Comparison of ENCODE assay signal across 21 mouse cellular contexts in the genomic region with DNA sequence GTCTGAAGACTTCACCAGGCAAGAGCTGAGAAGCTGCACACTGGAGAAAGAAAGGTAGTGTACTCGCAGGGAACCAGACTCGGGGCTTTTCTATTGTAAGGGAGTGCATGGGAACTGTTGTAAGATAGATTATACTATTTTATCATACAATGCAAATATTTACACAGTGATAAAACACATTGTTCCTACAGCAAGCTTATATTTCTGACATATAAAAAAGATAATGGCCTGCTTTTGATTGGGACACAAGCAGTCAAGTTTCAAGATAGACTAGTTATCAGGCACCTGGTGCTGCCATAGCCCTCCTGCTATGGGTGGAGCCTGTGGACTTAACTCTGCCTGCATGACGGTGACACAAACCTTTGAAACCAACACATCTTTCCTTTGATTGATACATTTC. TPM values are rescaled to one million over a fixed set of nuclear protein-coding genes. Genes with fewer than 3 reads are reported as not detected.
"Had no signal": no experiment of that assay in that cellular context is flagged by ENCODE, and none has a peak within 500 bp of the region (broad histone marks: within the 10 kb centered on the region; RNA-seq: fewer than 3 reads in every experiment).

No protein-coding gene starts in this region.

- H3K4me1 ChIP-seq: limb, embryonic 12.5 days; limb, embryonic 15.5 days; lung, embryonic 15.5 days; midbrain, embryonic 12.5 days; midbrain, embryonic 15.5 days; neural tube, embryonic 12.5 days; neural tube, embryonic 15.5 days had no signal

- H3K27me3 ChIP-seq: limb, embryonic 12.5 days; limb, embryonic 15.5 days; liver, embryonic 12.5 days; lung, embryonic 15.5 days; midbrain, embryonic 12.5 days; midbrain, embryonic 15.5 days; neural tube, embryonic 12.5 days; neural tube, embryonic 15.5 days had no signal

- DNase-seq: kidney, adult 8-10 months; kidney, postnatal 14 days; kidney, postnatal 4 days; left cerebral cortex, postnatal 4 days; lung, adult 18-20 months; lung, postnatal 10 days; lung, postnatal 36 days; right cerebral cortex, adult 18-20 months; right cerebral cortex, postnatal 14 days; right cerebral cortex, postnatal 4 days; thymus, adult 2 months; thymus, postnatal 14 days; thymus, postnatal 4 days had no signal

- H3K4me2 ChIP-seq: limb, embryonic 12.5 days; limb, embryonic 15.5 days; liver, embryonic 12.5 days; lung, embryonic 15.5 days; midbrain, embryonic 12.5 days; midbrain, embryonic 15.5 days; neural tube, embryonic 12.5 days; neural tube, embryonic 15.5 days had no signal

- H3K9ac ChIP-seq: limb, embryonic 12.5 days; limb, embryonic 15.5 days; liver, embryonic 12.5 days; lung, embryonic 15.5 days; midbrain, embryonic 12.5 days; midbrain, embryonic 15.5 days; neural tube, embryonic 12.5 days; neural tube, embryonic 15.5 days had no signal

- H3K36me3 ChIP-seq: limb, embryonic 12.5 days; limb, embryonic 15.5 days; liver, embryonic 12.5 days; lung, embryonic 15.5 days; midbrain, embryonic 12.5 days; midbrain, embryonic 15.5 days; neural tube, embryonic 12.5 days; neural tube, embryonic 15.5 days had no signal

- ATAC-seq: liver, embryonic 12.5 days; midbrain, embryonic 15.5 days had no signal

- H3K9me3 ChIP-seq: limb, embryonic 12.5 days; limb, embryonic 15.5 days; liver, embryonic 12.5 days; lung, embryonic 15.5 days; midbrain, embryonic 12.5 days; midbrain, embryonic 15.5 days; neural tube, embryonic 12.5 days; neural tube, embryonic 15.5 days had no signal

- H3K27ac ChIP-seq: limb, embryonic 12.5 days; limb, embryonic 15.5 days; liver, embryonic 12.5 days; lung, embryonic 15.5 days; midbrain, embryonic 12.5 days; midbrain, embryonic 15.5 days; neural tube, embryonic 12.5 days; neural tube, embryonic 15.5 days had no signal

- H3K4me3 ChIP-seq: limb, embryonic 12.5 days; limb, embryonic 15.5 days; liver, embryonic 12.5 days; lung, embryonic 15.5 days; midbrain, embryonic 12.5 days; midbrain, embryonic 15.5 days; neural tube, embryonic 12.5 days; neural tube, embryonic 15.5 days had no signal

RNA-seq across cellular contexts. Expression of gene Gm28048, which starts 47.1 kb away (rescaled TPM):
- polyA plus RNA-seq: thymus, adult 2 months had no signal
